Mouse (Mus musculus) neural tube, embryonic 13.5 days (tissue): ENCODE measurements around the gene Dab2ip. TPM values are rescaled to one million over a fixed set of nuclear protein-coding genes. Genes with fewer than 3 reads are reported as not detected.
A peak's percentile ranks its signal among the peaks of the same experiment; 100 is the strongest.

Experiments
- ATAC-seq: fragments of 200-750 bp; cut with Nextera tagmentation; 2 replicates; pipeline ENCODE4 v1.8.0; 2017; ENCODE audit warnings: low read depth, mild to moderate bottlenecking, moderate TSS enrichment, moderate library complexity
- H3K27ac ChIP-seq: fragments of 300-500 bp; sonication (generic); replicated peaks from 2 replicates; pipeline ENCODE4 v1.5.1; 2015; ENCODE audit warnings: moderate library complexity, mild to moderate bottlenecking, inconsistent platforms
- H3K27me3 ChIP-seq: fragments of 300-500 bp; sonication (generic); 2 replicates; pipeline ENCODE4 v1.6.1; 2015; ENCODE audit warnings: mild to moderate bottlenecking, inconsistent platforms
- H3K36me3 ChIP-seq: fragments of 300-500 bp; sonication (generic); 2 replicates; pipeline ENCODE4 v1.6.1; 2015; ENCODE audit warnings: mild to moderate bottlenecking, inconsistent platforms
- H3K4me1 ChIP-seq: fragments of 300-500 bp; sonication (generic); replicated peaks from 2 replicates; pipeline ENCODE4 v1.6.1; 2015; ENCODE audit warnings: inconsistent platforms
- H3K4me2 ChIP-seq: fragments of 300-500 bp; sonication (generic); 2 replicates; pipeline ENCODE4 v1.6.1; 2015; ENCODE audit warnings: inconsistent platforms, mild to moderate bottlenecking, moderate library complexity
- H3K4me3 ChIP-seq: fragments of 300-500 bp; sonication (generic); 2 replicates; pipeline ENCODE4 v1.5.1; 2015; ENCODE audit warnings: mild to moderate bottlenecking, inconsistent platforms
- H3K9ac ChIP-seq: fragments of 300-500 bp; sonication (generic); 2 replicates; pipeline ENCODE4 v1.6.1; 2015; ENCODE audit warnings: moderate library complexity, mild to moderate bottlenecking, inconsistent platforms
- H3K9me3 ChIP-seq: fragments of 300-500 bp; sonication (generic); 2 replicates; pipeline ENCODE4 v1.6.1; 2016; ENCODE audit warnings: inconsistent platforms
- WGBS: fragments of 180-500 bp; shearing (Covaris S2); methylation state at CpG from one replicate; pipeline ENCODE4 v1.1.7; 2015; 5-methylcytosine and 5-hydroxymethylcytosine counted together
- polyA plus RNA-seq: library from polyadenylated mRNA; unstranded; fragments of >200 nt; fragmentation: Nextera tagmentation; extraction: Ambion mirVana; gene quantifications from 2 replicates; pipeline ENCODE4 v1.2.1, GENCODE M21; 2015

Gene Dab2ip
- polyA plus RNA-seq, 1 experiment from 2014 or later: 67.4 TPM

- WGBS: 69% methylated on average over 8 of the region's 8 CpGs
- Histone ChIP-seq H3K4me3 (no peak overlapping the region), H3K9ac (0 out of 2 replicates have a peak overlapping the region, but pooled peaks have one; percentile 12), H3K27me3 (no peaks in the 10 kb centered on the region), H3K27ac (no peak overlapping the region; the same call in 1 of the 2 replicates), H3K36me3 (no peaks in the 10 kb centered on the region), H3K9me3 (no peaks in the 10 kb centered on the region), H3K4me1 (peaks cover 8% of the 10 kb centered on the region; the same call in 1 of the 2 replicates), H3K4me2 (no peak overlapping the region)
- ATAC-seq: no peak
Observed at GRCm38 (mm10) chr2:35760352-35760751, 202.3 kb downstream of the Dab2ip start.

- Histone ChIP-seq H3K9me3 (no peaks in the 10 kb centered on the region), H3K4me2 (no peak overlapping the region), H3K27me3 (no peaks in the 10 kb centered on the region), H3K36me3 (no peaks in the 10 kb centered on the region), H3K9ac (0 out of 2 replicates have a peak overlapping the region, but pooled peaks have one; percentile 12), H3K27ac (no peak overlapping the region; the same call in 1 of the 2 replicates), H3K4me1 (peaks cover 8% of the 10 kb centered on the region; the same call in 1 of the 2 replicates), H3K4me3 (no peak overlapping the region)
- ATAC-seq: no peak
Observed at GRCm38 (mm10) chr2:35760867-35761266, 202.8 kb downstream of the Dab2ip start.

- 85% methylated on average over 5 of the region's 5 CpGs for WGBS
- Histone ChIP-seq H3K4me3 (no peak overlapping the region), H3K4me1 (peaks cover 6% of the 10 kb centered on the region; the same call in 1 of the 2 replicates), H3K27ac (no peak overlapping the region), H3K4me2 (no peak overlapping the region), H3K9me3 (no peaks in the 10 kb centered on the region), H3K27me3 (no peaks in the 10 kb centered on the region), H3K36me3 (no peaks in the 10 kb centered on the region), H3K9ac (no peak overlapping the region)
- no peak for ATAC-seq
Observed at GRCm38 (mm10) chr2:35761458-35761857, 203.4 kb downstream of the Dab2ip start.

GRCm38 (mm10) chr2:35763818-35764217, 205.8 kb downstream of the Dab2ip start:
- Histone ChIP-seq H3K4me3 (no peak overlapping the region), H3K27ac (no peak overlapping the region), H3K27me3 (peaks cover 2% of the 10 kb centered on the region; the same call in 1 of the 2 replicates), H3K4me2 (no peak overlapping the region), H3K9me3 (no peaks in the 10 kb centered on the region), H3K4me1 (peaks cover 14% of the 10 kb centered on the region), H3K9ac (no peak overlapping the region), H3K36me3 (no peaks in the 10 kb centered on the region)
- no peak for ATAC-seq
- WGBS: 90% methylated on average over 7 of the region's 7 CpGs

GRCm38 (mm10) chr2:35764328-35764727, 206.3 kb downstream of the Dab2ip start:
- 74% methylated on average over 8 of the region's 8 CpGs for WGBS
- no peaks in the 10 kb centered on the region for H3K9me3 ChIP-seq
- H3K4me3 ChIP-seq: no peak overlapping the region
- peaks cover 18% of the 10 kb centered on the region for H3K4me1 ChIP-seq
- no peaks in the 10 kb centered on the region for H3K36me3 ChIP-seq
- H3K27ac ChIP-seq: no peak overlapping the region
- no peak for ATAC-seq
- no peak overlapping the region for H3K9ac ChIP-seq
- H3K27me3 ChIP-seq: peaks cover 4% of the 10 kb centered on the region; the same call in 1 of the 2 replicates
- no peak overlapping the region for H3K4me2 ChIP-seq

GRCm38 (mm10) chr2:35767834-35768537, 209.9 kb downstream of the Dab2ip start:
- Histone ChIP-seq H3K4me2 (no peak overlapping the region), H3K36me3 (no peaks in the 10 kb centered on the region), H3K9ac (no peak overlapping the region), H3K4me1 (peaks cover 18% of the 10 kb centered on the region), H3K9me3 (no peaks in the 10 kb centered on the region), H3K27me3 (peaks cover 4% of the 10 kb centered on the region; the same call in 1 of the 2 replicates), H3K27ac (peak overlapping the region; percentile 59; the same call in 1 of the 2 replicates), H3K4me3 (no peak overlapping the region)
- ATAC-seq: peak; percentile 73
- 26% methylated on average over 14 of the region's 14 CpGs for WGBS

- Histone ChIP-seq H3K36me3 (no peaks in the 10 kb centered on the region), H3K4me3 (no peak overlapping the region), H3K4me1 (peaks cover 18% of the 10 kb centered on the region), H3K27ac (no peak overlapping the region), H3K4me2 (no peak overlapping the region), H3K9me3 (no peaks in the 10 kb centered on the region), H3K27me3 (peaks cover 4% of the 10 kb centered on the region; the same call in 1 of the 2 replicates), H3K9ac (no peak overlapping the region)
- WGBS: 41% methylated on average over 4 of the region's 4 CpGs
- ATAC-seq: peak; percentile 7; the same call in 1 of the 2 replicates
Observed at GRCm38 (mm10) chr2:35768538-35769238, 210.6 kb downstream of the Dab2ip start.

GRCm38 (mm10) chr2:35769398-35769797, 211.3 kb downstream of the Dab2ip start:
- 85% methylated on average over 12 of the region's 12 CpGs for WGBS

GRCm38 (mm10) chr2:35770541-35770940, 212.5 kb downstream of the Dab2ip start:
- Histone ChIP-seq H3K4me1 (peaks cover 20% of the 10 kb centered on the region), H3K4me2 (no peak overlapping the region), H3K27ac (no peak overlapping the region), H3K9ac (no peak overlapping the region), H3K9me3 (no peaks in the 10 kb centered on the region), H3K4me3 (no peak overlapping the region), H3K27me3 (peaks cover 4% of the 10 kb centered on the region; the same call in 1 of the 2 replicates), H3K36me3 (no peaks in the 10 kb centered on the region)
- no peak for ATAC-seq
- WGBS: 85% methylated on average over 2 of the region's 2 CpGs

More at GRCm38 (mm10) chr2:35769398-35769797, 211.3 kb downstream of the Dab2ip start:
- no peak for ATAC-seq
- no peak overlapping the region for H3K4me2 ChIP-seq
- H3K27ac ChIP-seq: no peak overlapping the region
- no peaks in the 10 kb centered on the region for H3K9me3 ChIP-seq
- H3K36me3 ChIP-seq: no peaks in the 10 kb centered on the region
- H3K9ac ChIP-seq: no peak overlapping the region
- peaks cover 18% of the 10 kb centered on the region for H3K4me1 ChIP-seq
- peaks cover 4% of the 10 kb centered on the region; the same call in 1 of the 2 replicates for H3K27me3 ChIP-seq
- no peak overlapping the region for H3K4me3 ChIP-seq

GRCm38 (mm10) chr2:35775651-35776055, 217.6 kb downstream of the Dab2ip start:
- Histone ChIP-seq H3K9me3 (no peaks in the 10 kb centered on the region), H3K4me2 (no peak overlapping the region), H3K27me3 (no peaks in the 10 kb centered on the region), H3K27ac (no peak overlapping the region), H3K4me3 (no peak overlapping the region), H3K9ac (no peak overlapping the region), H3K36me3 (no peaks in the 10 kb centered on the region), H3K4me1 (peaks cover 6% of the 10 kb centered on the region; the same call in 1 of the 2 replicates)
- no peak for ATAC-seq
- WGBS: 57% methylated on average over 5 of the region's 5 CpGs

GRCm38 (mm10) chr2:35776935-35777334, 218.9 kb downstream of the Dab2ip start:
- WGBS: 88% methylated on average over 9 of the region's 9 CpGs
- Histone ChIP-seq H3K4me1 (peaks cover 8% of the 10 kb centered on the region), H3K9ac (no peak overlapping the region), H3K27me3 (no peaks in the 10 kb centered on the region), H3K27ac (no peak overlapping the region), H3K4me2 (no peak overlapping the region), H3K4me3 (no peak overlapping the region), H3K36me3 (no peaks in the 10 kb centered on the region), H3K9me3 (no peaks in the 10 kb centered on the region)
- no peak for ATAC-seq

GRCm38 (mm10) chr2:35779266-35779665, 221.2 kb downstream of the Dab2ip start:
- Histone ChIP-seq H3K9me3 (no peaks in the 10 kb centered on the region), H3K4me3 (no peak overlapping the region), H3K4me1 (peaks cover 11% of the 10 kb centered on the region), H3K27me3 (no peaks in the 10 kb centered on the region), H3K27ac (no peak overlapping the region), H3K9ac (no peak overlapping the region), H3K4me2 (no peak overlapping the region), H3K36me3 (no peaks in the 10 kb centered on the region)
- ATAC-seq: no peak
- WGBS: 86% methylated on average over 5 of the region's 5 CpGs
